17 mouse cellular contexts compared by ENCODE assay signal in genomic region chr9:69339199-69339598, GRCm38 (mm10). TPM values are rescaled to one million over a fixed set of nuclear protein-coding genes. Genes with fewer than 3 reads are reported as not detected.
DNase-seq lines count a peak whose midpoint lies in the region; TF ChIP-seq lines count a peak whose summit lies in the region.
"Had no signal": no experiment of that assay in that cellular context is flagged by ENCODE, and none has a peak within 500 bp of the region (broad histone marks: within the 10 kb centered on the region; RNA-seq: fewer than 3 reads in every experiment).

No protein-coding gene starts in this region.

- H3K27ac ChIP-seq in kidney, adult 2 months (ENCODE audit: insufficient read depth, low read depth, low read length), result no peak overlapping the region
- peak overlapping the region; percentile 77 for H3K27ac ChIP-seq in embryonic fibroblast, embryonic 13.5 days (ENCODE audit: insufficient read depth, low read length)
- H3K27ac ChIP-seq: lung, embryonic 15.5 days had no signal

- DNase-seq in adrenal gland, adult (ENCODE audit: inconsistent age in 2 of 2, low spot score in 1 of 2), result peak; percentile 41 to 76
- DNase-seq in adrenal gland, postnatal 25 days, result no peak
- DNase-seq in kidney, adult 2 months, result peak; percentile 87
- no peak for DNase-seq in kidney, postnatal 4 days
- peak; percentile 48 for DNase-seq in 3T3-L1 (ENCODE audit: low read depth, low spot score)
- DNase-seq in cerebellum, postnatal 4 days (ENCODE audit: low spot score in 2 of 2), result no peak
- DNase-seq in cerebellum, adult 11 months, result no peak
- DNase-seq: cerebellum, adult 11-12 months; forebrain, postnatal 0 days; gastrocnemius, postnatal 14 days; heart, postnatal 36 days; layer of hippocampus, postnatal 36 days; left cerebral cortex, postnatal 4 days; thymus, postnatal 4 days had no signal

- 43% methylated on average over 7 of the region's 7 CpGs for WGBS in kidney, adult 2 months

- no peak for TF ChIP-seq POLR2A in kidney, adult 2 months (IDR thresholded peaks at IDR 0.05; ENCODE audit: low read depth, low read length)
- TF ChIP-seq POLR2A in embryonic fibroblast, embryonic 13.5 days (IDR thresholded peaks at IDR 0.05; ENCODE audit: low read depth, low read length), result no peak

- H3K27me3 ChIP-seq in kidney, adult 2 months (replicated peaks; ENCODE audit: control insufficient read depth, insufficient read depth, low read length), result no peaks in the 10 kb centered on the region
- H3K27me3 ChIP-seq: CH12.LX; lung, embryonic 15.5 days had no signal

- no peak overlapping the region for H3K4me3 ChIP-seq in kidney, adult 2 months (ENCODE audit: insufficient read depth, low read depth, low read length)
- H3K4me3 ChIP-seq in embryonic fibroblast, embryonic 13.5 days (ENCODE audit: insufficient read depth, low read length), result no peak overlapping the region
- H3K4me3 ChIP-seq: lung, embryonic 15.5 days had no signal

- TF ChIP-seq CTCF in kidney, adult 2 months (conservative IDR thresholded peaks at IDR 0.05; ENCODE audit: insufficient read depth, insufficient read length, low read depth, low read length), result no peak
- no peak for TF ChIP-seq CTCF in embryonic fibroblast, embryonic 13.5 days (IDR thresholded peaks at IDR 0.05; ENCODE audit: borderline replicate concordance, insufficient read depth, low read length)

- H3K4me1 ChIP-seq in kidney, adult 2 months (ENCODE audit: control insufficient read depth, insufficient read depth, low read length), result peaks cover 22% of the 10 kb centered on the region
- peaks cover 24% of the 10 kb centered on the region; the same call in 1 of the 2 replicates for H3K4me1 ChIP-seq in embryonic fibroblast, embryonic 13.5 days (ENCODE audit: control insufficient read depth, insufficient read depth, low read length)

- H3K36me3 ChIP-seq in kidney, adult 2 months (ENCODE audit: control insufficient read depth, insufficient read depth, low read length), result no peaks in the 10 kb centered on the region
- H3K36me3 ChIP-seq: lung, embryonic 15.5 days had no signal

RNA-seq across cellular contexts. Expression of gene Ice2, which starts 58.5 kb away (rescaled TPM):
- 16.9 and 19.8 TPM in 2 replicates for total RNA-seq in adrenal gland, postnatal 25 days (2021)
- 2.9 and 3.5 TPM in 2 replicates for polyA plus RNA-seq in kidney, adult 2 months (2012; rRNA removed)
- polyA plus RNA-seq in embryonic fibroblast, embryonic 13.5 days (2011; ENCODE audit: insufficient read length, low read depth, missing spikeins), result 14.1 and 19.9 TPM in 2 replicates

Comparison
In these comparisons a context has a peak if more than half of its experiments do, and no peak if none do; other contexts are left out.
1. DNase-seq: peak in adrenal gland, adult (2 of 2), kidney, adult 2 months (single experiment) and 3T3-L1 (single experiment); none in adrenal gland, postnatal 25 days (single experiment), kidney, postnatal 4 days (0 of 2), cerebellum, postnatal 4 days (0 of 2) and cerebellum, adult 11 months (single experiment).